Mouse (Mus musculus): ENCODE results near the gene Rbms1. TPM values are rescaled to one million over a fixed set of nuclear protein-coding genes. Genes with fewer than 3 reads are reported as not detected.

The Rbms1 gene
- total and polyA plus RNA-seq, 3 experiments: 10.1 to 27.4 TPM; not detected in 1

DNA sequence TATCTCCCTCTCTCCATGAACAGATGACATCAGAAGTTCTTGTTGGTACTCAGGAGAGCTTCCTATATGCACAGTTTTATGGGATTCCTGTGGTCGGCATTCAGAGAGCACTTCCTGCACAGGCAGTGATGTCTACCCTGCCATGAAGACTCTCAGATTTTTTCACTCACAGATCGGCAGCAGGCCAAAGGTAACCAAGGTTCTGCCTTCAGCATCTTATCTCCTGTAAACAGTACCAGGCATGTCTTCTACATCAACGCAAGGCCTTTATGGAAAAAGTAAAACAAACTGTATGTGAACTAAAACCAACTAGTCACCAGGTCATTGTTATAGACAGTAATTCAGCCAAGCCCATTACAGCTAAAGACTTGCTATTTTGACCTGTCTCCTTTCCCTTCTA is 115.0 kb downstream of the Rbms1 start (continued):
- TF ChIP-seq KAT2A (conservative IDR thresholded peaks at IDR 0.05; ENCODE audit: low read depth, low read length) (no peak), POLR2AphosphoS5 (IDR thresholded peaks at IDR 0.05; ENCODE audit: borderline replicate concordance, low read depth, low read length) (no peak), MAX (IDR thresholded peaks at IDR 0.05; ENCODE audit: low read length) (no peak), MYB (IDR thresholded peaks at IDR 0.05; ENCODE audit: low read depth, low read length) (no peak), GABPA (IDR thresholded peaks at IDR 0.05; ENCODE audit: low read depth, low read length) (no peak), E2F4 (IDR thresholded peaks at IDR 0.05; ENCODE audit: borderline replicate concordance, low read depth, low read length) (no peak), MEF2A (IDR thresholded peaks at IDR 0.05; ENCODE audit: extremely low read depth, insufficient replicate concordance, low read depth, low read length, poor library complexity, severe bottlenecking) (no peak), TCF12 (IDR thresholded peaks at IDR 0.05; ENCODE audit: low read depth, low read length) (peak; percentile 62; the same call in 1 of the 2 replicates), EP300 (IDR thresholded peaks at IDR 0.05; ENCODE audit: low read depth in 1 of 2, low read length in 2 of 2) (peak; percentile 19 to 64; a peak in 3 of 4 replicates), ZC3H11A (IDR thresholded peaks at IDR 0.05; ENCODE audit: low read depth, low read length) (no peak), POLR2A (IDR thresholded peaks at IDR 0.05; ENCODE audit: control insufficient read depth in 1 of 2, insufficient read depth in 1 of 2, low read depth in 1 of 2, low read length in 2 of 2, poor library complexity in 1 of 2) (no peak), BHLHE40 (IDR thresholded peaks at IDR 0.05; ENCODE audit: borderline replicate concordance, low read depth, low read length) (no peak), ZKSCAN1 (IDR thresholded peaks at IDR 0.05; ENCODE audit: low read depth, low read length) (no peak), NELFE (IDR thresholded peaks at IDR 0.05; ENCODE audit: low read depth, low read length) (no peak), JUND (IDR thresholded peaks at IDR 0.05; ENCODE audit: low read depth, low read length) (no peak)

GRCm38 (mm10) chr2:60845316-60845894 is 117.6 kb downstream of the Rbms1 start:
- peaks cover 0 to 28% of the 10 kb centered on the region in 2 experiments; a peak in 2 of 4 replicates for H3K36me3 ChIP-seq (ENCODE audit: control insufficient read depth in 1 of 2, insufficient read depth in 2 of 2, low read length in 2 of 2)
- H3K9me3 ChIP-seq (replicated peaks; ENCODE audit: insufficient read depth, low read length): no peaks in the 10 kb centered on the region
- H3K4me3 ChIP-seq (ENCODE audit: control insufficient read depth in 1 of 2, insufficient read depth in 1 of 2, low read depth in 2 of 2, low read length in 2 of 2): no peak overlapping the region
- peak; percentile 83 for DNase-seq (ENCODE audit: low read depth, low spot score)
- no peaks in the 10 kb centered on the region for H3K27me3 ChIP-seq (ENCODE audit: control insufficient read depth in 1 of 2, insufficient read depth in 2 of 2, low read length in 2 of 2)
- H3K79me2 ChIP-seq (ENCODE audit: control insufficient read depth, insufficient read depth, low read length, poor library complexity): no peaks in the 10 kb centered on the region
- H3K4me1 ChIP-seq (ENCODE audit: control insufficient read depth in 1 of 2, insufficient read depth in 2 of 2, low read length in 2 of 2): peaks cover 8 to 24% of the 10 kb centered on the region in 2 experiments
- TF ChIP-seq MYC (IDR thresholded peaks at IDR 0.05; ENCODE audit: low read depth, low read length) (0 out of 2 replicates have a peak, but pooled peaks have one; percentile 32), GATA1 (IDR thresholded peaks at IDR 0.05; ENCODE audit: low read depth, low read length) (peak; percentile 86), ZNF384 (IDR thresholded peaks at IDR 0.05; ENCODE audit: low read depth, low read length) (peak; percentile 76), TAL1 (IDR thresholded peaks at IDR 0.05; ENCODE audit: low read length) (peak; percentile 16; the same call in 1 of the 2 replicates), JUND (IDR thresholded peaks at IDR 0.05; ENCODE audit: low read depth, low read length) (no peak), RCOR1 (IDR thresholded peaks at IDR 0.05; ENCODE audit: low read depth, low read length) (peak; percentile 91), HCFC1 (IDR thresholded peaks at IDR 0.05; ENCODE audit: low read depth, low read length) (peak; percentile 24; the same call in 1 of the 2 replicates), MXI1 (IDR thresholded peaks at IDR 0.05; ENCODE audit: low read depth, low read length) (peak; percentile 50; the same call in 1 of the 2 replicates), SMC3 (IDR thresholded peaks at IDR 0.05; ENCODE audit: low read depth, low read length) (0 out of 2 replicates have a peak, but pooled peaks have one; percentile 8), ETS1 (IDR thresholded peaks at IDR 0.05; ENCODE audit: low read depth, low read length) (peak; percentile 37; the same call in 1 of the 2 replicates), TCF12 (IDR thresholded peaks at IDR 0.05; ENCODE audit: low read depth, low read length) (peak; percentile 42; the same call in 1 of the 2 replicates), EP300 (IDR thresholded peaks at IDR 0.05; ENCODE audit: low read depth in 1 of 2, low read length in 2 of 2) (peak; percentile 68 to 75), NRF1 (IDR thresholded peaks at IDR 0.05; ENCODE audit: insufficient read depth, low read depth, low read length, poor library complexity, severe bottlenecking) (no peak), ZKSCAN1 (IDR thresholded peaks at IDR 0.05; ENCODE audit: low read depth, low read length) (no peak), SIN3A (IDR thresholded peaks at IDR 0.05; ENCODE audit: low read length) (peak; percentile 54; the same call in 1 of the 2 replicates)
- no peak overlapping the region; the same call in 1 of the 2 replicates for H3K27ac ChIP-seq (ENCODE audit: control insufficient read depth, low read depth, low read length)
- H3K9ac ChIP-seq (ENCODE audit: control insufficient read depth, low read depth, low read length, poor library complexity, severe bottlenecking): no peak overlapping the region
